Mouse (Mus musculus): ENCODE measurements around the gene Flvcr1. TPM values are rescaled to one million over a fixed set of nuclear protein-coding genes. Genes with fewer than 3 reads are reported as not detected.

Gene Flvcr1
- polyA plus RNA-seq, 2 experiments: 7.8 to 15.0 TPM

- no peak for DNase-seq (ENCODE audit: low spot score)
- H3K9ac ChIP-seq (ENCODE audit: low read depth, low read length, severe bottlenecking): no peak overlapping the region
- peaks cover 9% of the 10 kb centered on the region for H3K36me3 ChIP-seq (ENCODE audit: control insufficient read depth, insufficient read depth, low read length)
- H3K27ac ChIP-seq (replicated peaks; ENCODE audit: low read depth, low read length): no peak overlapping the region
- no peak for ATAC-seq (ENCODE audit: low FRiP score, low read depth)
- H3K4me1 ChIP-seq (ENCODE audit: control insufficient read depth, insufficient read depth, low read length): peaks cover 5% of the 10 kb centered on the region
- WGBS: 92% methylated on average over 5 of the region's 5 CpGs
- no peaks in the 10 kb centered on the region for H3K27me3 ChIP-seq (ENCODE audit: control insufficient read depth, insufficient read depth, low read length)
- no peaks in the 10 kb centered on the region for H3K9me3 ChIP-seq (ENCODE audit: control insufficient read depth, low read length)
- no peak overlapping the region for H3K4me2 ChIP-seq (replicated peaks; ENCODE audit: low read depth, low read length, severe bottlenecking)
- H3K4me3 ChIP-seq (replicated peaks; ENCODE audit: low read length): no peak overlapping the region
- no peak for TF ChIP-seq POLR2A (IDR thresholded peaks at IDR 0.05; ENCODE audit: borderline replicate concordance, extremely low read depth, insufficient read depth, insufficient read length)
Observed at GRCm38 (mm10) chr1:191019803-191020202, 6.2 kb downstream of the Flvcr1 start.

GRCm38 (mm10) chr1:191014271-191014670 is 11.7 kb downstream of the Flvcr1 start:
- no peak overlapping the region for H3K4me2 ChIP-seq (replicated peaks; ENCODE audit: low read depth, low read length, severe bottlenecking)
- ATAC-seq (ENCODE audit: low FRiP score, low read depth) (no peak), DNase-seq (ENCODE audit: low spot score) (no peak)
- H3K36me3 ChIP-seq (ENCODE audit: control insufficient read depth, insufficient read depth, low read length): peaks cover 38% of the 10 kb centered on the region
- no peak overlapping the region for H3K4me3 ChIP-seq (replicated peaks; ENCODE audit: low read length)
- no peaks in the 10 kb centered on the region for H3K27me3 ChIP-seq (ENCODE audit: control insufficient read depth, insufficient read depth, low read length)
- no peaks in the 10 kb centered on the region for H3K4me1 ChIP-seq (ENCODE audit: control insufficient read depth, insufficient read depth, low read length)
- no peaks in the 10 kb centered on the region for H3K9me3 ChIP-seq (ENCODE audit: control insufficient read depth, low read length)
- no peak for TF ChIP-seq POLR2A (IDR thresholded peaks at IDR 0.05; ENCODE audit: borderline replicate concordance, extremely low read depth, insufficient read depth, insufficient read length)
- no peak overlapping the region for H3K9ac ChIP-seq (ENCODE audit: low read depth, low read length, severe bottlenecking)
- 96% methylated on average over 3 of the region's 3 CpGs for WGBS
- H3K27ac ChIP-seq (replicated peaks; ENCODE audit: low read depth, low read length): no peak overlapping the region

GRCm38 (mm10) chr1:191008707-191009106 is 17.3 kb downstream of the Flvcr1 start:
- H3K4me3 ChIP-seq (replicated peaks; ENCODE audit: low read length): no peak overlapping the region
- H3K36me3 ChIP-seq (ENCODE audit: control insufficient read depth, insufficient read depth, low read length): peaks cover 56% of the 10 kb centered on the region
- no peaks in the 10 kb centered on the region for H3K4me1 ChIP-seq (ENCODE audit: control insufficient read depth, insufficient read depth, low read length)
- no peak for ATAC-seq (ENCODE audit: low FRiP score, low read depth)
- H3K4me2 ChIP-seq (replicated peaks; ENCODE audit: low read depth, low read length, severe bottlenecking): no peak overlapping the region
- no peak for TF ChIP-seq POLR2A (IDR thresholded peaks at IDR 0.05; ENCODE audit: borderline replicate concordance, extremely low read depth, insufficient read depth, insufficient read length)
- H3K27ac ChIP-seq (replicated peaks; ENCODE audit: low read depth, low read length): no peak overlapping the region
- 96% methylated on average over 5 of the region's 5 CpGs for whole genome bisulfite sequencing
- DNase-seq (ENCODE audit: low spot score): no peak
- H3K9me3 ChIP-seq (ENCODE audit: control insufficient read depth, low read length): no peaks in the 10 kb centered on the region
- H3K27me3 ChIP-seq (ENCODE audit: control insufficient read depth, insufficient read depth, low read length): no peaks in the 10 kb centered on the region
- no peak overlapping the region for H3K9ac ChIP-seq (ENCODE audit: low read depth, low read length, severe bottlenecking)

DNA sequence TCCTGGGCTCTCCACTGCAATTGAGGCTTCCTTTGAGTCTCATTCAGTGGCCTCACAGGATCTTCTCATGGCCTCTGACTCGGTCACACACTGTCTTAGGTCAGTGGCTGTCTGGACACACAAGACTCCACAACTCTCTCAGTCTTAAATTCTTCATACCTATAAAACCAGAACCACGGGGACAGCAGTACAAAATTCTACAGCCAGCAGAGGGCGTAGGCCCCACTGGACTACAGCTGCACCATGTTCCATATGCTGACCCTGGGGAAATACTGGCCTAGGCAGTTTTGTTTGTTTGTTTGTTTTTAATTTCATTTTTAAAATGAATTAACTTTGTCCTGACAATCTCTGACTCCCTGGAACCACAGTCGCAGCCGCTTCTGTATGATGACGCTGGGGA is 23.8 kb downstream of the Flvcr1 start:
- DNase-seq (ENCODE audit: low spot score) (no peak), ATAC-seq (ENCODE audit: low FRiP score, low read depth) (no peak)
- Histone ChIP-seq H3K4me3 (replicated peaks; ENCODE audit: low read length) (no peak overlapping the region), H3K9ac (ENCODE audit: low read depth, low read length, severe bottlenecking) (no peak overlapping the region), H3K4me1 (ENCODE audit: control insufficient read depth, insufficient read depth, low read length) (no peaks in the 10 kb centered on the region), H3K27ac (replicated peaks; ENCODE audit: low read depth, low read length) (no peak overlapping the region), H3K4me2 (replicated peaks; ENCODE audit: low read depth, low read length, severe bottlenecking) (no peak overlapping the region), H3K27me3 (ENCODE audit: control insufficient read depth, insufficient read depth, low read length) (no peaks in the 10 kb centered on the region), H3K9me3 (ENCODE audit: control insufficient read depth, low read length) (peaks cover 7% of the 10 kb centered on the region), H3K36me3 (ENCODE audit: control insufficient read depth, insufficient read depth, low read length) (peaks cover 12% of the 10 kb centered on the region)
- TF ChIP-seq POLR2A (IDR thresholded peaks at IDR 0.05; ENCODE audit: borderline replicate concordance, extremely low read depth, insufficient read depth, insufficient read length): no peak
- 58% methylated on average over 6 of the region's 6 CpGs for WGBS

DNA sequence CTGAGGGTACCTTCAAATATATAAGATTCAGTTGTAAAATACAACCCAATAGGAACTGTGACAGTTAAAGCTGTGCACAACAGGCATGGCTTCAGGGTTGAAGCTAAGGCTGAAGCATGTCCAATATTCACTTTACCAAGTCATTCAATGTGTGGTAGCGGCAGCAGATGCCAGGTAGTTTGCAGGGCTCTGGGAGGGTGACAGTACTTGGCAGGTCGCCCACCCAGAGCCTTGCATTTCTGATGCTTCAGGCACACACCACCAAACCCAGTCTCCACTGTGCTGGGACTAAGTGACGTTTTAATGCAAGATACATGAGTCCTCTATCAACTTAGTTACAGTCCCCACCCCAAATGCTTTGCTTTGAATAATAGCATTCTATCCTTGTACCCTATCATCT is 25.3 kb downstream of the Flvcr1 start:
- Histone ChIP-seq H3K4me2 (replicated peaks; ENCODE audit: low read depth, low read length, severe bottlenecking) (no peak overlapping the region), H3K9ac (ENCODE audit: low read depth, low read length, severe bottlenecking) (no peak overlapping the region), H3K4me3 (replicated peaks; ENCODE audit: low read length) (no peak overlapping the region), H3K27ac (replicated peaks; ENCODE audit: low read depth, low read length) (no peak overlapping the region), H3K4me1 (ENCODE audit: control insufficient read depth, insufficient read depth, low read length) (no peaks in the 10 kb centered on the region), H3K36me3 (ENCODE audit: control insufficient read depth, insufficient read depth, low read length) (peaks cover 9% of the 10 kb centered on the region), H3K27me3 (ENCODE audit: control insufficient read depth, insufficient read depth, low read length) (no peaks in the 10 kb centered on the region), H3K9me3 (ENCODE audit: control insufficient read depth, low read length) (peaks cover 7% of the 10 kb centered on the region)
- ATAC-seq (ENCODE audit: low FRiP score, low read depth) (no peak), DNase-seq (ENCODE audit: low spot score) (no peak)
- no peak for TF ChIP-seq POLR2A (IDR thresholded peaks at IDR 0.05; ENCODE audit: borderline replicate concordance, extremely low read depth, insufficient read depth, insufficient read length)
- 73% methylated on average over 3 of the region's 3 CpGs for WGBS

DNA sequence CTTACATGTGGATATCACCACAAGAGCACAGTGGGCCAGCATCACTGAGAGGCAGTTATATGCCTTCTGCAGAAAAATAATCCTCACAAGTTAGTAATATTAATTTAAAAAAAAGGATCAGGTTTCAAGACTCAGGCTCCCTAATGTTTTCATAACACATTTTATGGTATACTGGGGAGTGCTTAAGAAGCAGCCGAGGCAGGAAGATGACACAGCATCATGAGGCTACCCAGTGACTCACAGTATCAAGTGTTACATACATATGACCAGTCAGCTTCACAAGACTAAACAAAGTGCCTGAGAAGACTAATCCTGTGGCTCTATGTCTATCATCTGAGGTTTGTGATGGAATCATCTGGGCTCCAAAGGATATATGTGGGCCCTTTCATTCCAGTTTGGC is 27.9 kb downstream of the Flvcr1 start:
- Histone ChIP-seq H3K27me3 (ENCODE audit: control insufficient read depth, insufficient read depth, low read length) (no peaks in the 10 kb centered on the region), H3K4me3 (replicated peaks; ENCODE audit: low read length) (no peak overlapping the region), H3K9me3 (ENCODE audit: control insufficient read depth, low read length) (peaks cover 7% of the 10 kb centered on the region), H3K4me1 (ENCODE audit: control insufficient read depth, insufficient read depth, low read length) (no peaks in the 10 kb centered on the region), H3K4me2 (replicated peaks; ENCODE audit: low read depth, low read length, severe bottlenecking) (no peak overlapping the region), H3K9ac (ENCODE audit: low read depth, low read length, severe bottlenecking) (no peak overlapping the region), H3K36me3 (ENCODE audit: control insufficient read depth, insufficient read depth, low read length) (no peaks in the 10 kb centered on the region), H3K27ac (replicated peaks; ENCODE audit: low read depth, low read length) (no peak overlapping the region)
- WGBS: 78% methylated on average over 1 of the region's 1 CpGs
- no peak for ATAC-seq (ENCODE audit: low FRiP score, low read depth)
- no peak for DNase-seq (ENCODE audit: low spot score)
- TF ChIP-seq POLR2A (IDR thresholded peaks at IDR 0.05; ENCODE audit: borderline replicate concordance, extremely low read depth, insufficient read depth, insufficient read length): no peak

All from limb, embryonic 14.5 days (tissue).